Mouse (Mus musculus): ENCODE results near the gene Gm7978.
"Not testable (repeated sequence)": the region's sequence is repeated elsewhere in the genome, so short reads cannot be mapped to it uniquely, and the experiment has no call there.

The Gm7978 gene

GRCm38 (mm10) chr5:95736073-95736472, at the start of gene Gm7978:
Gene Gm7978, minus strand, starts transcription at chr5:95736173.
- DNase-seq (ENCODE audit: extremely low spot score, low read depth, low spot score), result not testable (repeated sequence)

GRCm38 (mm10) chr5:95775690-95776089, 39.7 kb upstream of the Gm7978 start, which contains the start of gene E330014E10Rik:
Gene E330014E10Rik, plus strand, starts transcription at chr5:95775990.
- DNase-seq (ENCODE audit: extremely low spot score, low read depth, low spot score), result not testable (repeated sequence)

- not testable (repeated sequence) for DNase-seq (ENCODE audit: extremely low spot score, low read depth, low spot score)
Observed at GRCm38 (mm10) chr5:95741714-95742113, 5.7 kb upstream of the Gm7978 start, which contains the start of gene Gm7982. Gene Gm7982, plus strand, starts transcription at chr5:95742014.

All from hindlimb bud, embryonic 11.5 days (tissue).